Mouse (Mus musculus) CD4-positive helper T cell, adult 2 months (primary cell): ENCODE measurements around the gene Fndc10.
"Not testable (repeated sequence)": the region's sequence is repeated elsewhere in the genome, so short reads cannot be mapped to it uniquely, and the experiment has no call there.

ENCODE experiments used
- DNase-seq: peaks from one replicate; pipeline ENCODE4 v3.0.0-alpha.2; 2012; ENCODE audit warnings: low read depth, missing footprints, low spot score

The Fndc10 gene

DNA sequence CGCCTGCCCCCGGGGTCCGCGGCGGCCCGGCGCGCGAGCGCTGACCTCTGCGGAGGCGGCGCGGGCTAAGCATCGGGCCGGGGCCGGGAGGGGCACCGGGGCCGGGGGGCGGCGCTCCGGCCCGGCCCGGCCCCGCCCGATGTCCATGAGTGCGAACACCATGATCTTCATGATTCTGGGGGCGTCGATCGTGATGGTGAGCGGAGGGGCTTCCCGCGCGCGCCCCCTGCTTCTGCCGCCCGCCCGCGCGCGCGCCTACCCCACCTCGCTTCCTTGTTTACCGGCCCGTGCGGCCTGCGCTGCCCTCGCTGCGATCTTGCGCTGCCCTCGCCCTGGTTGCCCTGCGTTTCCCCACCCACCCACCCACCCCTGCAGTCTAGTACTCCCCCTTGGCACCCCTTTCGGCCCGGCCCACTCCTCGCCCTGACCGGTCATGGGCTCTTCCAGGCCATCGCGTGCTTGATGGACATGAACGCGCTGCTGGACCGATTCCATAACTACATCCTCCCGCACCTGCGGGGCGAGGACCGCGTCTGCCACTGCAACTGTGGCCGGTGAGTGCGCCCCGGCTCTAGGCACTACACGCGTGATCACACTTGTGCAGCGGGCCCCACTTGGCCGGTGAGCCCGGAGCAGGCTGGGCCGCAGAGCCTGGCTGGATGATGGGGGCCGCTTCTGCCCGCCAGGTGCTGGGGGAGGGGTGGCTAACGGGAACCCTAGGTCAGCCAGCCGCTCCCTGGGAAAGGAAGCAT lies 41.0 kb downstream of the Fndc10 start:
- DNase-seq: peak; percentile 70

DNA sequence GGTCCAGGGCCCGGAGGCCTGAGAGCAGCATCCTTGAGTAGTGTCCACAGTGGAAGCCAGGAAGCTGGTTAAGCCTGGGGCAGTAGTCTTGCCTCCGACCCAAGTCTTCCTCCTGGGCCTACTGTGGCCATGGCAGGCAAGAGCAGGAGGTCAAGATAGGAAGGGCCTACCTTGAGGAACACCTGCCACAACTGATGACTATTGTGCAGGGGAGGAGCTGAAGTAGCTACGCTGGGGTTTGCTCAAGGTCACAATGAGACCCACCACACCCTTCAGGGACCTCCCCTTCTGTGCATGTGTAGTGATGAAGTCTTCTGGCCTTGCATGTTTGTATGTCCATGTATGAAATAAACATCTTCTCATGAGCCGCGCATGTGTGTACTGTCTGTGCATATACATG lies 41.6 kb downstream of the Fndc10 start:
- no peak for DNase-seq

DNA sequence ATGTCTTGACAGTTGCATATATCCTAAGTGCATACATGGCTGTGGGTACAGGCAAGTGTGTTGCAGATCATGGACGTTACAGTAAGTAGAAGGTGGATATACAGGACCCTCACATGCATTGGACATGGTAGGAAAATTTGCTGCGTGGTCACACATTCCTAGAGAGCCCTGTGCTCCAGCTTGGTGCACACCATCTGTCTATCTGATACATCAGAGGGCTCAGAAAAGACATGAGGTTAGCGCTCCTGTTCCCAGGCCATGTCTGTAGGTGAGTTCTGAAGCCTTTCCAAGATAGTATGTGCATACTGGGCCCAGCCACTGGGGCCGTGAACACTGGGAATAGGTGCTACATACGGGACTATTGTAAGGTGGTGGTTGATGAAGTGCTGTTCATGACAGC lies 42.3 kb downstream of the Fndc10 start:
- no peak for DNase-seq

DNA sequence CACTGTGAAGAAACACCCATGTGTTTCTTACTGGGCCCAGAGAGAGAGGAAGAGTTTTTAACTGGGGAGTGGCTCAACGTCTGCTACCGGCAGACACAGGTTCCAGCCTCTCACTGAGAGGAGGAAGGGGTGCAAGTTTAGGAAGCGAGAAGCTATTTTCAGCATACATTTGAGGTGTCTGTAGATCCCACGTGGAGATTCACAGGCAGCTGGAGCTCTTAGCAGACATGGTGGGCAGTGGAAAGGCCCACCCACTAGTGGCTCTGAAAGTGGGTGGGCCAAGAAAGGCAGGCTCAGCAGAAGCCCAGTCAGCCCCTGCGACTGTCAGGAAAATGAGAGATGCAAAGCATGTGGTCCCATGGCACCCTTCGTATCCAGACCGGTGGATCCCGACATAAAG lies 44.1 kb downstream of the Fndc10 start:
- DNase-seq: no peak

DNA sequence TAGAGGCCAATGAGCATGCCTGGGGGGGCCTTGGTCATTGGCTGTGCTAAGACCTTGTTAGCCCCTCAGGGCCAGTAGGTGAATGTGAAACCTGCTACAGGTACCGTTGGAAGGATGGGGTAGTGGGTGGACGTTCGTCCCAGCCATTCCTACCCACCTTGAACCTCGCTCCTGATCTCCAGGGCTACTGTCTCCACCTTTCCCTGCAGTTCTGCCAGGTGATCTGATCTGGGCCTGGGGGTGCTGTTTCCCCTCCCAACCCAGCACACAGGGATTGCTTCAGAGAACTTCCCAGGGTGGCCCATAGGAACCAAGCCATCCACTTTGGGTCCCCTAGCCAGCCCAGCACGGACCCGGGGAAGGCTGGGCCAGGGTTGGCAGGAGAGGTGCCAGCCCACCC lies 45.0 kb downstream of the Fndc10 start:
- DNase-seq: no peak

DNA sequence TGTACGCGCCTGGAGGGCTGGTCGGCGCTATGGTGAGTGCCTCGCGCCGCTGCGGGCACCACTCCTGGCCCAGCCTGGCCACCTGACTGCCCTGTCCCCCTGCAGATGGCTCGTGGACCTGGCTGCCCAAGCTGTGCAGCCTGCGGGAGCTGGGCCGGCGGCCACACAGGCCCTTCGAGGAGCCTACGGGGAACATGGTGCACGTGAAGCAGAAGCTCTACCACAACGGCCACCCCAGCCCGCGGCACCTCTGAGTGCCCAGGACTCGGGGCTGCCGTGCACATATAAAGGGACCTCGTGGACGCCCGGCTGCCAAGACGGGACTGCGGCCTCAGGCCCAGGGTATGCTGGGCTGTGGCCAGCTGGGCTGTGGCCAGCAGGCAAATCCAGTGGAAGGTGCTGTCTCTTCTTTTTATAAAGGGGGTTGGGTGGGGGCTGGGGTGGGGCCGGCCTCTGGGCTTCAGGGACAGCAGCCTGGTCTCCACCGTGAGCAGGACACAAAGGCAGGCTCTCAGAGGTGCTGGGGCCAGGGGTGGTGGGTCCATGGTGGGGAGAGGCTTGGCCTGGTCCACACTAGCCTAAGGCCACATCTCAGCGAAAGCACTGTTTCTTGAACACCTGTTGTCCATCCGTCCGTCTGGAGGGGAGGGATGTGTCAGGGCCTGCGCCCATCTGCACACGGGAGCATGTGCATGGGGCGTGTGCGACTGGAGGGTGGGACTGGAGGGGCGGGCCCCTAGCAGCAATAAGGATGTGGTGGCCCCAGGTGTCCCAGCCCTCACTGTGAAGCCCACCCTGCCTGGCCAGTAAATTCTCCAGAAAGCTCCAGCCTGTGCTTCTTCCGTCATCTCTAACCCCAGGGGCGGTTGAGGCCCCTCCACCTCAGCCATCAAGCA lies 45.8 kb downstream of the Fndc10 start:
- no peak for DNase-seq

DNA sequence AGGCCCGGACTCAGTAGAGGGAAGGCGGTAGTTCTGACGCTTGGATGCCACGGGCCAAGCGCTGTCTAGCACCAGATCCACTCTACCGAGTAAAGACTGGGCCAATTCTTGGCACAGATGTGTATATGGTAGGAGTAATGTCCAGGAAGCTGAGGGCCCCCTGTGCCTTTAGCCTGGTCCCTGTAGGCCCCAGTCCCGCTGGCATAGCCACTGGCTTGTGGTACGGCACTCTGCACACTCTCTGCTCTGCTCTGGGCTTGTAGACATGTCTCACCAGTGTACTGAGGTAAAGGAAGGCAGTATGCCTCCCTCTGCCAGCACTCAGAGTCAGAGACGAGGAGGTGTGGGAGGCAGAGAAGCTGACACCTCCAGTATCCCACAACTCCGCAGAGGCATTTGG lies 46.5 kb downstream of the Fndc10 start:
- not testable (repeated sequence) for DNase-seq

DNA sequence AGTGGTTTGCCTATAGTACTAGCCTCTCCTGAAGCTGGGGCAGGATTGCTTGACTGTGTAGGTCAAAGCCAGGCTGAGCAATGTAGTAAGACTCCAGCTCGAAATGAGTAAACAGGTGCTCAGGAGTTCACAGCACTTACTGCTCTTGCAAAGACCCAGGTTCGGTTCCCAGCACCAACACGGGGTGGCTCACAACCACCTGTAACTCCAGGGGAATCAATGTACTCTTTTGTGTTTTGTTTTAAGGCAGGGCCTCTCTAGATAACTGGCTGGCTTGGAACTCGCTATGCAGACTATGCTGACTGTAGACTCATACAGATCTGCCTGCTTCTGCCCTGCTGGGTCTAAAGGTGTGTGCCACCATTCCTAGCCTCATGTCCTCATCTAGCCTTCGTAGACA lies 48.5 kb downstream of the Fndc10 start:
- no peak for DNase-seq

DNA sequence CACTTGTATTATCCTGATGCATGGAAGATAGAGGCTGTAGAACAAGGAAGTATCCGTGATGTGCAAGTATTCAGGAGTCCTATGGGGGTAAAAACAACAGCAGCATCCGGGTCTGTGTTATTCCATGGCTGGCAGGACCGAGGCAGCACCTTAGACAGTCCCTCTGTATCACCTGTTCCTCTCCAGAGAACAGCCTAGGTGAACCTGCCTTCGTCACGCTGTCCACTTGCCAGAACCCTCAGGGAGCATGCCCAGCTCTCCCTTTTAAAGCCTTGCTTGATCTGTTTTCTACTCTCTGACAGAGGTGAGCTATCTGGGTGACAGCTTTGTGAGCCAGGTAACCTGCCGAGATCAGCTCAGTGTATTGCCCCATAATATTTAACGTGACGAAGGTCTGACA lies 50.3 kb downstream of the Fndc10 start:
- DNase-seq: no peak

DNA sequence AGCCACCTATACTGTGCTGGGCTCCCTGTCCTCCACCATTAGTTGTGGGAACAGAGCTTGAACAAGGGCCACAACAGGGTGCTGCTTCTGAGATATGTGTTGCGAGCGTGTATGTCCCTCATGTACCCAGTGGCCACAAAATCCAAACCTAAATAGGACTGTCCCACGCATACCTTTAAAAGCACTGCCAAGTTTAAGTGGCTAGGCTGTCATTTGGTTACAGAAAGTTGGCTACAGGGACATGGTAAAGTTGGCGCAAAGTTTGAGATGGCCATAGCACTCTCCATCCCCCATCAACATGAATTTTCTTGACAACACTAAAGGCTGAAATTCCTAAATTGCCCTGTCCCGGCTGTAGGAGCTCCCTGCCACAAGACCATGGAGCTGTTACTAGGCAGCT lies 51.0 kb downstream of the Fndc10 start:
- no peak for DNase-seq
